Mouse (Mus musculus) intestine, embryonic 16.5 days (tissue): Measurements from ENCODE around the gene Trub1. TPM values are rescaled to one million over a fixed set of nuclear protein-coding genes. Genes with fewer than 3 reads are reported as not detected.

ENCODE experiments used
- ATAC-seq: fragments of 200-750 bp; cut with Nextera tagmentation; 2 replicates; pipeline ENCODE4 v1.8.0; 2017; ENCODE audit warnings: moderate TSS enrichment, moderate library complexity
- H3K27ac ChIP-seq: fragments of 300-500 bp; sonication (generic); 2 replicates; pipeline ENCODE4 v1.5.1; 2014; ENCODE audit warnings: mild to moderate bottlenecking, low read length
- H3K27me3 ChIP-seq: fragments of 300-500 bp; sonication (generic); replicated peaks from 2 replicates; pipeline ENCODE4 v1.6.1; 2014; ENCODE audit warnings: low read length, control low read depth, mixed read lengths; ENCODE audit not compliant: control insufficient read depth, insufficient read depth
- H3K36me3 ChIP-seq: fragments of 300-500 bp; sonication (generic); 2 replicates; pipeline ENCODE4 v1.6.1; 2014; ENCODE audit warnings: low read length, control low read depth; ENCODE audit not compliant: control insufficient read depth, insufficient read depth
- H3K4me1 ChIP-seq: fragments of 300-500 bp; sonication (generic); 2 replicates; pipeline ENCODE4 v1.6.1; 2014; ENCODE audit warnings: low read length, control low read depth, mixed read lengths; ENCODE audit not compliant: control insufficient read depth, insufficient read depth
- H3K4me2 ChIP-seq: fragments of 300-500 bp; sonication (generic); 2 replicates; pipeline ENCODE4 v1.6.1; 2014; ENCODE audit warnings: low read depth, low read length, control low read depth
- H3K4me3 ChIP-seq: fragments of 300-500 bp; sonication (generic); 2 replicates; pipeline ENCODE4 v1.5.1; 2014; ENCODE audit warnings: mild to moderate bottlenecking, low read length
- H3K9ac ChIP-seq: fragments of 300-500 bp; sonication (generic); 2 replicates; pipeline ENCODE4 v1.6.1; 2014; ENCODE audit warnings: low read depth, low read length
- H3K9me3 ChIP-seq: fragments of 300-500 bp; sonication (generic); 2 replicates; pipeline ENCODE4 v1.6.1; 2016; ENCODE audit warnings: low read length, control low read depth; ENCODE audit not compliant: control insufficient read depth
- WGBS: fragments of 180-500 bp; shearing (Covaris S2); extraction: QIAGEN DNeasy Blood & Tissue Kit; methylation state at CpG from one replicate; pipeline ENCODE4 v1.1.7; 2014; 5-methylcytosine and 5-hydroxymethylcytosine counted together
- polyA plus RNA-seq: library from polyadenylated mRNA; unstranded; fragments of >200 nt; fragmentation: Nextera tagmentation; extraction: Ambion mirVana; gene quantifications from 2 replicates; pipeline ENCODE4 v1.2.1, GENCODE M21; 2015

The Trub1 gene
- polyA plus RNA-seq, 1 experiment from 2014 or later: 19.8 TPM

DNA sequence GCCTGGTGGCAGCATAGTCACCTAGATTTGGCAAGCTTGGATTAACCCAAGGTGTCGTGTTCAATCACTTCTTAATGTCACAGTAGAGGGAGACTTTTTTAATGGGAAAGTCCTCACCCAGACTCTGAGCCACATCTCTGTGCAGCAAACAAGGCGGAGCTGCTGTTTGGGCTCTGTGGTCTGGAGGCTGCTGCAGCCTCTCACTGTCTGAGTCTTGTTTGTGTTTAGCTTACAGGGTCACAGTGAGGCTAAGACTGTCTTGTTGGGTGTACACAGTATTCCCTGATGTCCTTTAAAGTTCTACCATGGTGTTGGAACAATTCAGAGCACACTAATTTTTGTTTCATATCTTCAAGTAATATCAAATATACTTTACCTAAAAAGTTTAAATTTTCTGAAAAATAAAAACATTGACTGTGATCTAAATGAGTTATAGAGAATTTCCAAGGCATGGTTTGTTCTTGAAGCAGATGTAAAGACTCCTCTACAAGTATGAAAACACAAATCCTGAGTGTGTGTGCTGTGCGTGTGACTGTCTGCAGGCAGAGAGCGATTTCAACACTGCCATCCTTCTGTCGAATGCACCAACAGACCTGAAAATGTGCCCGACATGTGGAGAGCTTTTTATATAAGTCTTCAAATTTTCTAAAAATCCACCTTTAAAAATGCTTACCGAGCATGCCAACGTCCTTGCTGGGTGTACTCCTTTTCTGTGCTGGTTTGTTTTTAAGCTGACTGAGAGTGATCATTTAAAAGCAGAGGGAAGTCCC lies 27.4 kb downstream of the Trub1 start:
- no peak overlapping the region for H3K27ac ChIP-seq
- H3K4me2 ChIP-seq: no peak overlapping the region
- 56% methylated on average over 8 of the region's 8 CpGs for WGBS
- ATAC-seq: no peak
- 0 out of 2 replicates have a peak, but pooled peaks cover 2% of the 10 kb centered on the region for H3K36me3 ChIP-seq
- H3K9ac ChIP-seq: no peak overlapping the region
- no peaks in the 10 kb centered on the region for H3K4me1 ChIP-seq
- no peaks in the 10 kb centered on the region for H3K27me3 ChIP-seq
- no peak overlapping the region for H3K4me3 ChIP-seq
- H3K9me3 ChIP-seq: no peaks in the 10 kb centered on the region

DNA sequence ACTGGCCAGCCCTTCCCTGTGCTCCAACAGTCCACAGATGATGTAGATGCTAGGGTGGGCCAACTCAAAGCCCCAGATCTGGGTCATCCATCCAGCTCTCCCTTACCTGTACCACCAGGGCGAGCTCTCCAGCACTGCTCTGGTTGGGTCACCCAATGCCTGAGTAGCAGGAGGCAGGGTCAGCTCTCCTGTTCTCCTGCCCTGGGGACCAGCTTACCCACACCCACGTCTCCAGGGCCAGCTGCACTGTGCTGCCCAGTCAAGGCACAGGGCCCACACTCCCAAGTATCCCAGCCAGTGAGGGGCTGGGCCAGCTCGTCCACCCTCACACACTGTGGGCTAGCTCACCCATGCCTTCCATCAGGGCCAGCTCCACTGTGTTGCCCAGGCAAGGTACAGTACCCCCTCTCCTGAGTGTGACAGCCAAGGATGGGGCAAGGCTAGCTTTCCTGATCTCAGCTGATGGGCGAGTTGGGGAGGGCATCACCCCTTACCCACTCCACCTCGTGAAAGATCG lies 29.1 kb downstream of the Trub1 start:
- no peak for ATAC-seq
- no peak overlapping the region for H3K4me3 ChIP-seq

DNA sequence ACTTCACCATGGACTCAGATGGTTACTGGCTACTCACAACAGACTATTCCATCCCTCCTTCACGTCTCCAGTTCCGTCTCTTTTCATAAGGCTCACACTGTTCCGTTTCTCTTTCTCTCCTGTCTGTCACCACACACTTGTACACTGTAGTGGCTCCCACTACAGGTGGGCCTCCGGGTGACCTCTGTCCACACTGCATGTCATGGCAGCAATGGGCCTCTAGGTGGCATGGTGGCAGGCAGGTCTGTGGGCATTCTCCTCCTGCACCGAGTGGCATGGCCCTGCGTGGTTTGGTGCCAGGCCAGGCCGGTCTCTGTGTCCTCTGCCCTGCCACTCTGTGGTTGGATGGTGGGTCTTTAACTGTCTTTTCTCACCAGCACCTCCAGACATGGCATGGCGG lies 30.1 kb downstream of the Trub1 start:
- ATAC-seq: peak; percentile 21; the same call in 1 of the 2 replicates
- 86% methylated on average over 8 of the region's 8 CpGs for whole genome bisulfite sequencing

More for the DNA sequence above, 29.1 kb downstream of the Trub1 start:
- Histone ChIP-seq H3K4me1 (no peaks in the 10 kb centered on the region), H3K4me2 (no peak overlapping the region), H3K27ac (no peak overlapping the region), H3K27me3 (no peaks in the 10 kb centered on the region), H3K36me3 (no peaks in the 10 kb centered on the region), H3K9me3 (no peaks in the 10 kb centered on the region), H3K9ac (no peak overlapping the region)
- WGBS: 92% methylated on average over 6 of the region's 6 CpGs

DNA sequence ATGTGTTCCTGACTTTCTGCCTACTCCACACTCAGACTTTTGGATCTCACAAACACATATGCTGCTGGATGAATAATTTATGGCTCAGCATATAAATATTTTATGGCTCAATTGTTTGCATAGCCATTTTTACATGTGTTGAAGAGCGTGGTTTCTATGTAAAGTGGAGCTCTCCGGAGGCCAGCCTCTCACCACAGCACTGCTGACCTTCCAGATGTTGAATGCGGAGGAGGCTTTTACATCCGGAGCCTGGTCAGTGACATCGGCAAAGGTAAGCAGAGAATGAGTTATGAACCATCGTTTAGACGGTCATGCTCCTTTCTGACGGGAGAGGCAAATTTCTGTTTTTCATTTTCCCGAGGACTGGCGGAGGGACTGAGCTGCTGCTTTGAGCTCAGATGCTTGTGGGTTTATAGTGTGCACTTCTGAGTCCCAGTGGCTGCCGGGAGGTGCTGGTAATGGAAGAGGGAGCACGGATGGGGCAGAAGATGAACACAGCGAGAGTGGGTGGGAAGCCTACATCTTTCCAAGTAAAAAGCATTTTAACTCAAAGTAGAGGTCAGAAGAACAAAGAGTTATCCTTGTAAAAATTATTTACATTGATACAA lies 34.4 kb downstream of the Trub1 start:
- no peak overlapping the region for H3K4me3 ChIP-seq
- H3K4me1 ChIP-seq: no peaks in the 10 kb centered on the region
- WGBS: 50% methylated on average over 13 of the region's 13 CpGs
- H3K9ac ChIP-seq: no peak overlapping the region; the same call in 1 of the 2 replicates
- 0 out of 2 replicates have a peak, but pooled peaks cover 2% of the 10 kb centered on the region for H3K36me3 ChIP-seq
- H3K4me2 ChIP-seq: no peak overlapping the region
- H3K9me3 ChIP-seq: no peaks in the 10 kb centered on the region
- no peaks in the 10 kb centered on the region for H3K27me3 ChIP-seq
- H3K27ac ChIP-seq: no peak overlapping the region
- ATAC-seq: no peak

More for the DNA sequence above, 30.1 kb downstream of the Trub1 start:
- Histone ChIP-seq H3K36me3 (no peaks in the 10 kb centered on the region), H3K4me3 (no peak overlapping the region), H3K27me3 (no peaks in the 10 kb centered on the region), H3K9ac (no peak overlapping the region), H3K27ac (no peak overlapping the region), H3K4me1 (no peaks in the 10 kb centered on the region), H3K4me2 (no peak overlapping the region), H3K9me3 (no peaks in the 10 kb centered on the region)

DNA sequence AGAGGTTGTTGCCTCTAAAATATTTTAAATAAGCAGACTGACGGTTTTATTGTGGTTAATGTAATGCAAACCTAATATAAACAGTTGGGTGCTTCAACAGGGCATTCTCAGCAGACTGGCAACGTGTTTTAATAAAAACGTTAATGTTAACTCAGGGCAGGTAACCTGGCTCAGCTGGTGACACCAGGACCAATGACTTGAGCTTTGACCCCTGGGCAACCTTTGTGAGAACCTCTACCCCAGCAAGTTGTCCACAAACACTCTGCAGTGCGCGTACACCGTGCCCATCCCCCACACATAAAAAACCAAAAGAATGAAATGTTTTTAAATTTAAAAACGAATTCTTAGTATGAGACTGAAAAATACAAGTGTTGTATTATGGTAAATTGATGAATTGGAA lies 36.8 kb downstream of the Trub1 start:
- Histone ChIP-seq H3K4me1 (no peaks in the 10 kb centered on the region), H3K9me3 (no peaks in the 10 kb centered on the region), H3K9ac (no peak overlapping the region), H3K4me3 (no peak overlapping the region), H3K36me3 (0 out of 2 replicates have a peak, but pooled peaks cover 2% of the 10 kb centered on the region), H3K27ac (no peak overlapping the region), H3K27me3 (no peaks in the 10 kb centered on the region), H3K4me2 (no peak overlapping the region)
- no peak for ATAC-seq
- 72% methylated on average over 7 of the region's 7 CpGs for WGBS

DNA sequence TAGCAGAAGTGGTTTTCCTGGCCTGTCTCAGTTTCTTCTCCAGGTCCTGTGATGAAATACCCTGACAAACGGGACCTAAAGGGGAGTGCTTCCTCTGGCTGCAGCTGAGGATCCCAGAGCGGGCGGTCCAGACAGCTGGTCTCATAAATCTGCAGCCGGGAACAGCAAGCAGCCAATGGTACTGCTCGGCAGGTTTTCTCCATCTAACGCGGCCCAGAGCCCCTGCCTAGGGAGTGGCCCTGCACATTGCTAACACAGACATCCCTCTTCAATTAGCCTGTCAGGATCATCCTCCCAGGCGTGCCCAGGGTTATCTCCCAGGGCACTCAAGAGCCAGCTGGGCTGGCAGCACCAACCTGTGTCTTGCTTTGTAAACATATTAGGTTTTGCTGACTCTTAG lies 38.3 kb downstream of the Trub1 start:
- 0 out of 2 replicates have a peak, but pooled peaks cover 2% of the 10 kb centered on the region for H3K36me3 ChIP-seq
- no peak overlapping the region for H3K4me2 ChIP-seq
- WGBS: 23% methylated on average over 8 of the region's 8 CpGs

DNA sequence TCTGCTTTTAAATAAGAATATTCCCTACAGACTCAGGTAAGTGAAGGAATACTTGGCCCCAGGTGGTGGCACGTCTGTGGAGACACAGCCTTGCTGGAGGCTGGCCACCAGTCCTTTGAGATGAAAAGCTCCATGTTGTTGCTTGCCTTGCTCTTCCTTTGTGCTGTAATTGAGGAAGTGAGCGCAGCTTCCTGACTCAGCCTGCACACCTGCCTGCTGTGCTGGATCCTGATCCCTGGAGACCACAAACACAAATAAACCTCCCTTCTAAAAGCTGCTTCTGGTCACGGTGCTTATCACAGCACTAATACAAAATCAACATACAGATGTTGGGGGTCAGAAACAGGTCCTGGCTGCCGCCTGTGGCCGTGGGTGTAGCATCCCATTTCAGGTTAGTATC lies 41.3 kb downstream of the Trub1 start:
- Histone ChIP-seq H3K4me1 (no peaks in the 10 kb centered on the region), H3K27ac (no peak overlapping the region), H3K4me3 (no peak overlapping the region), H3K9me3 (no peaks in the 10 kb centered on the region), H3K9ac (no peak overlapping the region), H3K36me3 (0 out of 2 replicates have a peak, but pooled peaks cover 2% of the 10 kb centered on the region), H3K4me2 (no peak overlapping the region), H3K27me3 (no peaks in the 10 kb centered on the region)
- WGBS: 76% methylated on average over 5 of the region's 5 CpGs
- ATAC-seq: no peak

More for the DNA sequence above, 38.3 kb downstream of the Trub1 start:
- 0 out of 2 replicates have a peak overlapping the region, but pooled peaks have one; percentile 11 for H3K27ac ChIP-seq
- ATAC-seq: no peak
- H3K4me1 ChIP-seq: no peaks in the 10 kb centered on the region
- no peak overlapping the region for H3K4me3 ChIP-seq
- H3K9ac ChIP-seq: no peak overlapping the region
- no peaks in the 10 kb centered on the region for H3K9me3 ChIP-seq
- H3K27me3 ChIP-seq: no peaks in the 10 kb centered on the region

DNA sequence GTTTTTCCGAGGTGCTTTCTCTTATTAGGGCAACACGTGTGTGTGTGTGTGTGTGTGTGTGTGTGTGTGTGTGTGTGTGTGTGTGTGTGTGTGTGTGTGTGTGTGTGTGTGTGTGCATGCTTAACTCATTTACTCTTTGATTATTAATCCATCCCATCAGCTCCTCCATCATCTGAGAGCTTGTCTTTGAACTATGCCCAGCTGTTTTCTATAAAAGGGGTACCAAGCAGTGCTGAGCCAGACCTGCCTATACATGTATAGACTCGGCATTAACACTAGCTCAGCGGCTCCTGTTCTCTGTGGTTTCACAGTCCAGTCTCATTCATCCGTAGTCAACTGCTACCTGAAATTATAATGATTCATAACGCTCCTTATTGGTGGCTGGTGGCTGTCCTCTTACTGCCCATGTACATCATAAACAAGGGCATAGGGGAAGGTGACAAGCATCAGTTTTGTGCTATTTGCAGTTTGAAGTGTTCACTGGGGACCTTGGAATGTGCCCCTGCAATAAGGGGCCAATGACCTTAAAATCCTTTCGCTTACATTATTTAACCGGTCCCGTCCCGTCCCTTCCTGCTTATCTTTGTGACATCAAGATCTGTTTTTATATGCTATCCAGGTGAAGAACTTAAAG lies 45.5 kb downstream of the Trub1 start:
- no peaks in the 10 kb centered on the region for H3K36me3 ChIP-seq
- H3K4me3 ChIP-seq: no peak overlapping the region
- H3K9ac ChIP-seq: no peak overlapping the region
- H3K4me2 ChIP-seq: no peak overlapping the region
- H3K27me3 ChIP-seq: no peaks in the 10 kb centered on the region
- ATAC-seq: no peak
- no peaks in the 10 kb centered on the region for H3K9me3 ChIP-seq
- WGBS: 67% methylated on average over 10 of the region's 10 CpGs
- H3K27ac ChIP-seq: no peak overlapping the region
- H3K4me1 ChIP-seq: no peaks in the 10 kb centered on the region

DNA sequence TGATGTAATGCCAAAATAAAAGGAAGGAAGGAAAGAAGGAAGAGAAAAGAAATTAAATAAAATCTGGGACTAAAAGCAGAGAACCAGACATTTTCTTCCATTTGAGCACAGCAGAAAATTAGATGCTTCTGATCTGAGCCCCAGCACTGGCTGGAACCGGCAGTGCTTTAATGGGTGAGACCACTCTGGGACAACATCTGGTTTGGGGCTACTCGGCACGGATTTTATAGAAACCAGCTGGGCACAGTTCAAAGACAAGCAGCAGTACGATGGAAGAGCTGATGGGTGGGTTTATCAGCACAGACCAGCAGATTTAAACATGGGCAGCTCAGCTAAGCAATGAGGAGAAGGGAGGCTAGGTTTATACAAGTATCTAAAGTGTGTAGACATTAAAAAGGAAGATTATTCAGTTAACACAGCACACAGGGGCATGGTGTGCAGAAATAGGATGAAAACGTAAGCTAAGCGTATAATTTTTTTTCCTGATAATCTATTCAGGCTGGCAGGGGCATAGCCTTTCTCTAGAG lies 46.2 kb downstream of the Trub1 start:
- no peak overlapping the region for H3K4me2 ChIP-seq
- no peak overlapping the region for H3K27ac ChIP-seq
- H3K9ac ChIP-seq: no peak overlapping the region
- WGBS: 56% methylated on average over 6 of the region's 6 CpGs
- H3K36me3 ChIP-seq: no peaks in the 10 kb centered on the region
- no peak for ATAC-seq
- no peaks in the 10 kb centered on the region for H3K4me1 ChIP-seq
- no peak overlapping the region for H3K4me3 ChIP-seq
- H3K27me3 ChIP-seq: no peaks in the 10 kb centered on the region
- no peaks in the 10 kb centered on the region for H3K9me3 ChIP-seq
